Mouse (Mus musculus) A20 (cell line): ENCODE data around the gene Bicdl1.
"Not testable (repeated sequence)": the region's sequence is repeated elsewhere in the genome, so short reads cannot be mapped to it uniquely, and the experiment has no call there.

Experiments used
- DNase-seq: peaks from one replicate; pipeline ENCODE4 v3.0.0-alpha.2; 2011; ENCODE audit warnings: low read depth, low spot score

The Bicdl1 gene

GRCm38 (mm10) chr5:115731001-115731731 lies at the start of gene Bicdl1:
TSS of gene Bicdl1 (minus strand) at chr5:115731621.
- DNase-seq = peak; percentile 59

GRCm38 (mm10) chr5:115776911-115777310 lies 45.5 kb upstream of the Bicdl1 start:
- no peak for DNase-seq

DNA sequence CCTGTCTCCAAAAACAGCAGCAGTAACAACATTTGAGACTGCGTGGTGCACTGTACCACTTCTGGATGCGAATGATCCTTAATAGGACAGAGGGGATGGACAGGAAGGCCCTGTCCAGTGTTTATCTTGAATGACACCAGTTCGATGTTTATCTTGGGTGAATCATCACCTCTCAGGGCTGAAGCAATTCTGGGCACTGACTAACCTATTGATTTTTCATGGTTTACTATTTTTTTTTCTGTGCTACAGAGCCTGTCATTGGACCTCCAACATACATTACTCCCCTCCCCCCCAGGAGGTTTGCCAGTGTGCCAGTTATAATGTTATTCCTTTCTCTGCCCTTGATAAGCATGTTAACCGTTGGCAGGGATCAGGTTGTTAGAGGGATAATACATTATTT lies 43.9 kb upstream of the Bicdl1 start:
- no peak for DNase-seq

DNA sequence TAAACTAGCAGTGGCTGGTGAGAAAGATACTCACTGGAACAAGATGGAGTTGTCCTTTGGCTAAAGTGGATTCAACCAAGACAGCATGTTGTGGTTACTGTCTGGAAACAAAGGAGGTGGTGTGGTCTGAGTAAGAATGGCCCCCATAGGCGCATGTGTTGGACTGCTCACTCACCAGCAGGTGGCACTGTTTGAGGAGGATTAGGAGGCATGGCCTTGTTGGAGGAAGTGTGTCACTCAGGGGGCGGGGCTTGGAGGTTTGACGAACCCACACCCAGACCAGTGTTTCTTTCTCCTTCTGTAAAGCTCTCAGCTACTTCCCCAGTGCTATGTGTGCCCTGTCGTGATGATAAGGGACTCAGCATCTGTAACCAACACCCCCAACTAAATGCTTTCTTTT lies 38.6 kb upstream of the Bicdl1 start:
- DNase-seq = peak; percentile 10

GRCm38 (mm10) chr5:115769116-115769515 lies 37.7 kb upstream of the Bicdl1 start:
- no peak for DNase-seq

GRCm38 (mm10) chr5:115766821-115767220 lies 35.4 kb upstream of the Bicdl1 start:
- DNase-seq = no peak

DNA sequence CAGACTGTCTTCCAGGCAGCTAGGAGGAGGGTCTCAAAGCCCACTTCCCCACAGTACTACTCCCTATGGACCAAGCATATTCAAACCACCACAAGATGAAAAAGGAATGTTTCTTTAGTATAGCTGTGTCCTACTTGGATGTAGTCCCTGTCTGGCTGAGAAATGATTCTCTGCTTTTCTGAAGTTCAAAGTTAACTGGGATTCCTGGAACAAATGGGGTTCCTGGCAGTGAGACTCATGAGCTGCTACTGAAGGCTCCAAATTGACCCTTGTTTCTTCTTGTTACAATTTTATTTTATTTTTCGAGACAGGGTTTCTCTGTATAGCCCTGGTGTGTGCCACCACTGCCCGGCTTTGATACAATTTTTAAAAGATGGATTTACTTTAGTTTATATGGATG lies 32.6 kb upstream of the Bicdl1 start:
- no peak for DNase-seq

DNA sequence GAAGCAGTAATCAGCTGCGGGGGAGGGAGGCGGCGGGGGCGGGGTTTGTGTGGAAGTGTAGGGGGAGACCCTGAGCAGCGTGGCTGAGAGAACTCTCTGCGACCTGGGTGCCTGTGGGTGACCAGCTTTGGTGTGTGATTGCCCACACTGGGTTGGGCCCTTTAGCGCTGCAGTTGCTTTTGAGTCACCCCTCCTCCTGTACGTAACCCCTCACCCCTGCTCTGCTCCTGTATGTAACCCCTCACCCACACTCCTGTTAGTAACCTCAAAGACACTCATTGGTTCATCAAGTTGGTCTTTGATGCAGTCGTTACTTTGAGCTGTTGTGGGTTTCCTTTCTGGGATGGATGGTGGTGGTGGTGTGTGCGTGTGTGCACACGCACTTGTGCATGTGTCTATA lies 29.5 kb upstream of the Bicdl1 start:
- no peak for DNase-seq

DNA sequence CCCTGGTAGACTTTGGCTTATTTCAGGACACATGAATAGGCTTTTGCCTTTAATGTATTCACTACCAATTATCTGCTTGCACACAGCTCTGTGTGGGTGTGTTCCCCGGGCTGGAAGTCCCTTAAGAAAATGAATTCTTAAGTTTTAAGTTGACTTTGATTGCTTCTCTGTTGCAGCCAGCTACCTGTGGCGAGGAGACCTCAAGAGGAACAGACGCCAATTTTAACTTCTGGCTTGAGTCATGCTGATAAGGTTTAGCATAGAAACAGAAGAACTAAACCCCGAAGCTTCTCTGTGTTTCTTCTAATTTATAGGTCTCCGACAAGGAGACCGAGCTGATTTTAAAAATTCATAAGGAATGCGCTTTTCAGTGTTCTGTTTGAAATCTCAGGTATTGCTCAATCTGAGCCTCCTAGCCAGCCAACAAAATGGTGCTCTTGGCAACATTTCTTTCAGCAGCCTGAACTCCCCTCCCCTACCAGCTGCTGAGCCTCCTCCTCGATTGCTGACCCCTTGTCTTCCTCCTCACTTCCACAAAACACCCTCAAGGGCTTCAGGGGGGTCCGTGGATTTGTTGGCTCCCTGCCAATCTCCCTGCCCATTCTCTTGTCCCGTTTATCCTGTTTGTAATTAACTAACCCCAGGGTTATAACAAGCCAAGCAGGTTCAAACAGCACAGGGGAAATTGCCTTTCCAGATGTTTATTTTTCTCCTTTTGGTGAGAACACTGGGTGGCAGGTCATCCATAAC lies 27.2 kb upstream of the Bicdl1 start:
- DNase-seq = no peak

- DNase-seq = no peak
These were observed 26.1 kb upstream of the Bicdl1 start for GRCm38 (mm10) chr5:115757516-115757915.

- DNase-seq = no peak
These were observed 24.1 kb upstream of the Bicdl1 start for GRCm38 (mm10) chr5:115755501-115755900.

DNA sequence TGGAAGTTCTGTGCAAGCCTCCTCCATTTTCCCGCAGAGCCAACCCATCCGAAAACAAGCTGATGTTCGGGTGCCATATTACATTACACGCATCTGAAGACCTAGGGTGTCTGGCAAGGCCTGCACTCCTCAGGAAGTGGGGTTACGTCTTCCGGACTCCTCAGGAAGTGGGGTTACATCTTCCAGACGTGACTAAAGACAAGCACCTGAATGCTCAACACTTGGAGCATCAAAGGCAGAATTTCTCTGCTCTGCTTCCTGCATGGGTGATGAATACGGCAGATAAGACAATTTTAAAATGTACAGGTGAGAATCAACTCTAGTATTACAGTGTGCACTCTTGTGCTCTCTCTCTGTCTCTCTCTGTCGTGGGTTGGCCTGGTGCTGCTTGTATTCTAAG lies 23.4 kb upstream of the Bicdl1 start:
- DNase-seq = no peak

DNA sequence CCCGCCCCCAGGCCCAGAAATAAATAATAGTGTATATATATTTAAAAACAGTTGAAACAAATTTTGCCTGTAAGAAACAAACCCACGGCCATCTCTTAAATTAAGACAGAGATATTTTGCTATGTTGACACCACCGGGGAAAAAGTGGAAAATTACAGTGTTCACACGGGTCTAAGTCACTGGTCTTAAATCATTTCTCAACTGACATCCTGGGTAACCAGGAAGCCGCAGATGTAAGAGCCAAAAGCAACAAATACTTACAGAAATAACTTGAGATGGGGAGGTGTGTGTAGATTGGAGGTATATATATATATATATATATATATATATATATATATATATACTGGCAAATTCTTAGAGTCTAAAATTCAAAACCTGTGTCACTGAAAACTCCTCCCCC lies 21.5 kb upstream of the Bicdl1 start:
- no peak for DNase-seq

DNA sequence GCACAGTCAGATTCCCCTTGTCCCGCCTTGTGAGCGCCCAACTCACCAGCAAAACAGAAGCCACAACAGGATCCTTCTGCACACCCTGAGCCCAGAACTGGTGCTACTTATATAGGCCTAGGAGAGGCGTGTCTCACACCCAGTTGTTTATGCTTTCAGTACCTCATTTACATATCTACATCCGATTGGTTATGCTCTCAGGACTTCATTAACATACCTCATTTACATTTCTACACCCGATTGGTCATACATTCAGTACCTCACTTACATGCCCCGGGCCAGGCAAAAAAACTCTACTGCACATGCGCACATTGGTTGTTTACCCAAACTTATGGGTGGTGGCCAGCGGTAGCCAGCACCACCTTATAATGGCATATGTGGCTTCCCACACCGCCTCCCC lies 20.5 kb upstream of the Bicdl1 start:
- not testable (repeated sequence) for DNase-seq

DNA sequence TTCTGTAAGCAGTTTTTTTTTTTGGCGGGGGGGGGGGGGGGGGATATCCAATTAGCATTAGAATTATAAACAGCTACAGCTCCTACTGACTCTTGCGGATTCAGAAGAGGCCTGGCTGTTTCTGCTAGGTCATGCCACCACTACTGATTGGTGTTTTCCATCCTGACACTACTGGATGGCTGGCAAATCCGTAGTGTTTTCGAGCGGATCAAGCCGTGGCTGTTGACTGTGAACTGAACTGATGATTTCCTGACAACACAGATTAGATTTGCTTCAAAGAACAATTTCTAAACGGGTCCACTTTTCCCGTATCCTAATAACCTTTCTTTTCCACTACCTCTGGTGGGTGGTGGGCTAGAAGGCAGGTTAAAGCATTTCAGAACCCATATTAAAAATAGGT lies 16.9 kb upstream of the Bicdl1 start:
- DNase-seq = no peak

- DNase-seq = no peak
These were observed 13.9 kb upstream of the Bicdl1 start for GRCm38 (mm10) chr5:115745319-115745718.

GRCm38 (mm10) chr5:115738032-115738431 lies 6.6 kb upstream of the Bicdl1 start:
- no peak for DNase-seq

DNA sequence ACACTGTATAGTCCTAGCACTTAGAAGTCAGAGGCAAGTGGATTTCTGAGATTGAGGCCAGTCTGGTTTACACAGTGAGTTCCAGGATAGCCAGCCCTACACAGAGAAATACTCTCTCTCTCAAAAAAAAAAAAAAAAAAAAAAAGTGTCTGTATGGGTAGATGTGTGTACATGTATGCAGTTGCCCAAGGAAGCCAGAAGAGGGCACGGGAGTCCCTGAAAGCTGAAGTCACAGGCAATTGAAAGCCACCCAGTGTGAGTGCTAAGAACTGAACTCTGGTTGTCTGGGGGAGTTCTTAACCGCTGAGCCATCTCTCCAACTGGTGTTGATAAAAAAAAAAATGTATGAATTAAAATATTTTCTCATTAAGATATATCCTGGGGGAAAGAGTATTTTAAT lies 3.1 kb upstream of the Bicdl1 start:
- peak; percentile 46 for DNase-seq

- DNase-seq = no peak
These were observed 1.4 kb upstream of the Bicdl1 start for GRCm38 (mm10) chr5:115732849-115733216.

DNA sequence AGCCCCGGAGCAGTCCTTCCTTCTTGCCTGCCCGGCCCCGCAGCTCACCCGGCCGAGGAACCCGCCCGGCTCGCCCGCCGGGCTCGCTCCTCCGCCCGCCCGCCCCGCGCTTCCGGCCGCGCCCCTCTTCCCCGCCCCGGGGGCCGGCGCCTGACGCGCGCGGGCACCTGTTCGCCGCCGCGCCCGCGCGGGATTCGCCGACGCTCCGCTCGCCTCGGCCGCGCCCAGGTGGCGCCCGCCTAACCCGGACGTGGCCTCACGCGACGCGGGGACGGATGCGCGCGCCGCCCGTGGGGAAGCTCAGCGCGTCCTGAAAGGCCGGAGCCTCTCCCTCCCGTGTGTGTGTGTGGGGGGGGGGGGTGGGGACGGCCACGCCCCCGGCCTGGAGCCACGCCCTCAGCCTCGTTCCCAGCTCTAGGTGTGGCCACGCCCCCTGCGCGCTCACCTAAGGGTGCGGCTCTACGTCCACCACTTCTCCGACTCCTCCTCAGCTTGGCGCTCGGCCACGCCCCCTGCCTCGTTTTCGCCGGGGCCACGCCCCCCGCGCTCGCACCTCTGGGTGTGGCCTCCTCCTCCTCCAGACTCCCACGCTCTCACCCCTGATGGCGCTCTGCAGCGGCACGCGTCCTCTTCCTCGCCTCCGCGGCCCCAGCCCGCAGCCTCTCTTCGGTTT lies 891 bp upstream of the Bicdl1 start:
- DNase-seq = peak; percentile 97

DNA sequence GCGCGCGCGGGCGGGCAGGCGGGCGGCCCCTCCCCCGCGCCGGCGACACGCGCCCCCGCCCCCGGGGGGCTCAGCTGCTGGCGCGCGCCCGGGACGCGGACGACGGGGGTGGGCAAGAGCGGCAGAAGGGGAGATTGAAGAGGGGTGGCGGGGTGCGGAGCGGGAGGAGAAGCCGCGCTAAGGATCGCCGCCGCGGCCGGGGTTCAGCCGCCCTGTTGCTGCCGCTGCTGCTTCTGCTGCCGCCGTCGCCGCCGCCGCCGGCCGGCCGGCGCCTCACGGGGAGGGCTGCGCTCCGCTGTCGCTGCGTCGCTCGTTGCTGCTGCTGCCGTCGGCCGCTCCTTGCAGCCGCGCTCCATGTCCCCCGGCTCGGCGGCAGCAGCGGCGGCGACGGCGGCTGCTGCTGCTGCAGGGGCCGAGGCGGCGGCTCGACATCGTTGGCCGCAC lies 333 bp upstream of the Bicdl1 start:
- no peak for DNase-seq

- DNase-seq = no peak
These were observed 1.1 kb downstream of the Bicdl1 start for GRCm38 (mm10) chr5:115730314-115730713.

DNA sequence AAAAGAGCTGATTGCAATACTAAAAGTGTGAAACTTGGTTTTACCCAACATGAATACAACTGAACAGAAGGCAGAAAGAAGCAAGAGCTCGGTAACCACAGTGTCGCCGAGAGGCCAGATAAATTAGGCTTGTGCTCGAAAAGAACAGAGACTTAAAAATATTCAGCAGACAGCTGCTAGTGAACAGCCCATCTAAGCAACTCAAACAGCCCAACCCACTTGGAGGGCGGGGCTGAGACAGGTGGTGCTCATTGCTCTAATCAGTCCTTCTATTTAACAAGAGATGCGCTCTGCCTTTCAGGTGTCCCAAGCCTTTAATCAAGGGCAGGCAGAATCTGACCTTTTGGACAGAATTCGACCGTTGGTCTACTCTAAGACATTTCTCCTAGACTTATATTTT lies 4.8 kb downstream of the Bicdl1 start:
- DNase-seq = peak; percentile 31
